ENCODE assay signal across 17 mouse cellular contexts in the genomic region with DNA sequence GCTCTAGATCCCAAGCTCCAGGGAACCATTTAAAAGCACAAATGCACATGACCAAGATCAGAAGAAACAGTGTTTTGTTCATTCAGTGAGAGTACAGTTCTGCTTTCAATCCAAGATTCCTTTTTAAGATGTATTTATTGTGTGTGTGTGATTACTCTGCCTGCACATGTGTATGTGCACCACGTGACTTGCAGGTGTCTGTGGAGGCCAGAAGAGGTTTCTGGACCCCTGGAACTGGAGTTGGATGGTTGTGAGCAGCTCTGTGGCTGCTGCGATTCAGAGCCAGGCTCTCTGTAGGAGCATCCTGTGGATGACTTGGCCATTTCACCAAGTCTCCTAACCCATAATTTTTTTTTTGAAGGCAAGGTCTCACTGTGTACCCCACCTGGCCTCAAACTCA.
"Had no signal": no experiment of that assay in that cellular context is flagged by ENCODE, and none has a peak within 500 bp of the region (broad histone marks: within the 10 kb centered on the region; RNA-seq: fewer than 3 reads in every experiment).

No protein-coding gene starts in this region.

- DNase-seq: liver, postnatal 0 days; lung, adult 2 months; lung, postnatal 14 days; lung, postnatal 36 days; right cerebral cortex, postnatal 25 days; right cerebral cortex, postnatal 4 days; spleen, adult 18-20 months; thymus, adult 2 months; thymus, postnatal 25 days; thymus, postnatal 4 days had no signal

- H3K4me1 ChIP-seq: lung, embryonic 15.5 days; megakaryocyte, embryonic 14.5 days; midbrain, embryonic 13.5 days; midbrain, embryonic 15.5 days; neural tube, embryonic 12.5 days had no signal

- H3K27me3 ChIP-seq: lung, embryonic 15.5 days; midbrain, embryonic 13.5 days; midbrain, embryonic 15.5 days; neural tube, embryonic 12.5 days had no signal

- H3K9me3 ChIP-seq: lung, embryonic 15.5 days; megakaryocyte, embryonic 14.5 days; midbrain, embryonic 13.5 days; midbrain, embryonic 15.5 days; neural tube, embryonic 12.5 days had no signal

- H3K4me2 ChIP-seq: lung, embryonic 15.5 days; midbrain, embryonic 11.5 days; midbrain, embryonic 13.5 days; midbrain, embryonic 15.5 days; neural tube, embryonic 12.5 days had no signal

- H3K9ac ChIP-seq: liver, postnatal 0 days; lung, embryonic 15.5 days; midbrain, embryonic 13.5 days; midbrain, embryonic 15.5 days; neural tube, embryonic 12.5 days had no signal

- H3K4me3 ChIP-seq: lung, embryonic 15.5 days; megakaryocyte, embryonic 14.5 days; midbrain, embryonic 13.5 days; midbrain, embryonic 15.5 days; neural tube, embryonic 12.5 days had no signal

- H3K27ac ChIP-seq: lung, embryonic 15.5 days; macrophage; midbrain, embryonic 13.5 days; midbrain, embryonic 15.5 days; neural tube, embryonic 12.5 days had no signal

- H3K36me3 ChIP-seq: lung, embryonic 15.5 days; midbrain, embryonic 13.5 days; midbrain, embryonic 15.5 days; neural tube, embryonic 12.5 days had no signal
